19 mouse cellular contexts compared by ENCODE assay signal in the genomic region with DNA sequence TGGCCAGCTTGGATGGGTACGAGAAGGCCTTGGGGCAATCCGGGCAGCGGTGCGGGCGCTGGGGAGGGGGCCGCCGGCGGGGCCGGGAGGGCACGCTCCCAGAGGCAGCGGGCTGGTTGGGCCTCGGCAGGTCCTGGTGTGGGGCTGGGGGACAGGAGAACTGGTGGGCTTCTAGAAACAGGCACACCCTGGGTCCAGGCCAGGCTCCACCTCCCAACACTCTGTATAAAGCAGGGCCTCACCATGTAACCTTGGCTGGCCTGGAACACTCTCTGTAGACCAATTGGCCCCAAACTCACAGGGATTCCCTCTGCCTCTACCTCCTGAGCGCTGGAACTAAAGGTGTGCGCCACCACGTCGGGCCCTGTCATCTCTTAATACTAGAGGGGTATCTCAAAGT. TPM values are rescaled to one million over a fixed set of nuclear protein-coding genes. Genes with fewer than 3 reads are reported as not detected.
DNase-seq lines count a peak whose midpoint lies in the region; ATAC-seq and TF ChIP-seq lines count a peak whose summit lies in the region.
"Had no signal": no experiment of that assay in that cellular context is flagged by ENCODE, and none has a peak within 500 bp of the region (broad histone marks: within the 10 kb centered on the region; RNA-seq: fewer than 3 reads in every experiment).

No protein-coding gene starts in this region.

- TF ChIP-seq POLR2A in ES-Bruce4 (IDR thresholded peaks at IDR 0.05; ENCODE audit: insufficient read depth, low read length), result no peak

- H3K9ac ChIP-seq in heart, embryonic 12.5 days, result no peak overlapping the region
- H3K9ac ChIP-seq in ES-Bruce4 (ENCODE audit: low read depth, poor library complexity, severe bottlenecking), result peak overlapping the region; percentile 29
- no peak overlapping the region for H3K9ac ChIP-seq in hindbrain, embryonic 12.5 days
- no peak overlapping the region for H3K9ac ChIP-seq in limb, embryonic 15.5 days
- H3K9ac ChIP-seq: liver, embryonic 13.5 days; midbrain, embryonic 12.5 days had no signal

- intact Hi-C loops in gastrocnemius, adult 2 months (cut with DNase I), result no loop called here

- 29% methylated on average over 15 of the region's 16 CpGs for WGBS in heart, embryonic 12.5 days
- WGBS in hindbrain, embryonic 12.5 days, result 43% methylated on average over 16 of the region's 16 CpGs
- 34% methylated on average over 16 of the region's 16 CpGs for WGBS in limb, embryonic 15.5 days

- 0 out of 2 replicates have a peak, but pooled peaks cover 9% of the 10 kb centered on the region for H3K4me1 ChIP-seq in heart, embryonic 12.5 days (replicated peaks)
- H3K4me1 ChIP-seq in ES-Bruce4 (ENCODE audit: control insufficient read depth, insufficient read depth, low read length), result peaks cover 1% of the 10 kb centered on the region
- peaks cover 11% of the 10 kb centered on the region; the same call in 1 of the 2 replicates for H3K4me1 ChIP-seq in hindbrain, embryonic 12.5 days
- peaks cover 17% of the 10 kb centered on the region; the same call in 1 of the 2 replicates for H3K4me1 ChIP-seq in limb, embryonic 15.5 days

- no peak for TF ChIP-seq CTCF in ES-Bruce4 (IDR thresholded peaks at IDR 0.05; ENCODE audit: low read depth, low read length)
- TF ChIP-seq CTCF in gastrocnemius, adult 2 months (IDR thresholded peaks at IDR 0.05), result no peak

- no peak overlapping the region for H3K27ac ChIP-seq in heart, embryonic 12.5 days (ENCODE audit: poor library complexity, severe bottlenecking)
- H3K27ac ChIP-seq in ES-Bruce4 (ENCODE audit: insufficient read depth, low read length), result no peak overlapping the region
- no peak overlapping the region for H3K27ac ChIP-seq in hindbrain, embryonic 12.5 days
- H3K27ac ChIP-seq in limb, embryonic 15.5 days, result no peak overlapping the region
- H3K27ac ChIP-seq in gastrocnemius, adult 2 months, result no peak overlapping the region
- H3K27ac ChIP-seq: layer of hippocampus, adult 2 months; liver, embryonic 13.5 days; midbrain, embryonic 12.5 days had no signal

- H3K27me3 ChIP-seq in heart, embryonic 12.5 days (replicated peaks), result peaks cover 45% of the 10 kb centered on the region
- no peaks in the 10 kb centered on the region for H3K27me3 ChIP-seq in ES-Bruce4 (ENCODE audit: control insufficient read depth, insufficient read depth, low read length, poor library complexity, severe bottlenecking)
- peaks cover 32% of the 10 kb centered on the region for H3K27me3 ChIP-seq in hindbrain, embryonic 12.5 days
- peaks cover 26% of the 10 kb centered on the region for H3K27me3 ChIP-seq in limb, embryonic 15.5 days

- peak; percentile 64; the same call in 1 of the 2 replicates for ATAC-seq in heart, embryonic 12.5 days (ENCODE audit: insufficient number of reproducible peaks, low FRiP score)
- no peak for ATAC-seq in hindbrain, embryonic 12.5 days (ENCODE audit: low FRiP score)
- no peak for ATAC-seq in limb, embryonic 15.5 days (ENCODE audit: insufficient number of reproducible peaks, low FRiP score, low TSS enrichment, low read depth)

- H3K4me2 ChIP-seq in heart, embryonic 12.5 days, result no peak overlapping the region
- H3K4me2 ChIP-seq in hindbrain, embryonic 12.5 days (replicated peaks), result no peak overlapping the region
- no peak overlapping the region for H3K4me2 ChIP-seq in limb, embryonic 15.5 days

- 0 out of 2 replicates have a peak, but pooled peaks cover 8% of the 10 kb centered on the region for H3K9me3 ChIP-seq in heart, embryonic 12.5 days (replicated peaks)
- peaks cover 5% of the 10 kb centered on the region; the same call in 1 of the 2 replicates for H3K9me3 ChIP-seq in ES-Bruce4 (replicated peaks; ENCODE audit: control insufficient read depth, insufficient read depth, low read length, poor library complexity, severe bottlenecking)
- H3K9me3 ChIP-seq in hindbrain, embryonic 12.5 days (replicated peaks), result no peaks in the 10 kb centered on the region
- no peaks in the 10 kb centered on the region; the same call in 1 of the 2 replicates for H3K9me3 ChIP-seq in limb, embryonic 15.5 days
- H3K9me3 ChIP-seq: midbrain, embryonic 12.5 days had no signal

- no peaks in the 10 kb centered on the region for H3K36me3 ChIP-seq in heart, embryonic 12.5 days
- H3K36me3 ChIP-seq in ES-Bruce4 (ENCODE audit: control insufficient read depth, insufficient read depth, low read length, poor library complexity, severe bottlenecking), result no peaks in the 10 kb centered on the region
- no peaks in the 10 kb centered on the region for H3K36me3 ChIP-seq in hindbrain, embryonic 12.5 days
- H3K36me3 ChIP-seq in limb, embryonic 15.5 days, result no peaks in the 10 kb centered on the region
- H3K36me3 ChIP-seq: liver, embryonic 13.5 days; midbrain, embryonic 12.5 days had no signal

- H3K4me3 ChIP-seq in heart, embryonic 12.5 days, result no peak overlapping the region
- H3K4me3 ChIP-seq in ES-Bruce4 (ENCODE audit: low read depth, low read length), result peak overlapping the region; percentile 75
- peak overlapping the region; percentile 14; the same call in 1 of the 2 replicates for H3K4me3 ChIP-seq in hindbrain, embryonic 12.5 days
- peak overlapping the region; percentile 4; the same call in 1 of the 2 replicates for H3K4me3 ChIP-seq in limb, embryonic 15.5 days
- no peak overlapping the region for H3K4me3 ChIP-seq in gastrocnemius, adult 2 months
- H3K4me3 ChIP-seq: erythroblast, embryonic 14.5 days; layer of hippocampus, adult 2 months; liver, embryonic 13.5 days had no signal

- TF ChIP-seq EP300 in ES-Bruce4 (IDR thresholded peaks at IDR 0.05; ENCODE audit: insufficient read depth, low read depth, low read length), result no peak

- no peak for DNase-seq in heart, postnatal 4 days
- DNase-seq in urinary bladder, adult 2 months (ENCODE audit: low spot score), result no peak
- no peak for DNase-seq in gastrocnemius, adult 2 months
- DNase-seq in cerebellum, adult 11-12 months, result no peak
- DNase-seq: cerebellum, adult 2 months; heart, adult 18-20 months; kidney, adult 18-20 months; liver, embryonic 13.5 days had no signal

RNA-seq across cellular contexts. Expression of gene Ethe1, which starts 1.3 kb away (rescaled TPM):
- polyA plus RNA-seq in heart, embryonic 12.5 days (2016; fragmentation: Nextera tagmentation; extraction: Ambion mirVana), result 17.6 and 19.2 TPM in 2 replicates
- 10 to 100 TPM; 15.9 to 16.9 TPM for total RNA-seq in heart, postnatal 4 days (2021)
- 13.4 and 15.5 TPM in 2 replicates for polyA plus RNA-seq in ES-Bruce4 (2011; ENCODE audit: insufficient read depth, insufficient read length, low read depth, missing spikeins)
- polyA plus RNA-seq in hindbrain, embryonic 12.5 days (2016; fragmentation: Nextera tagmentation; extraction: Ambion mirVana), result 14.2 and 15.4 TPM in 2 replicates
- polyA plus RNA-seq in limb, embryonic 15.5 days (2015; fragmentation: Nextera tagmentation; extraction: Ambion mirVana), result 28.0 and 28.7 TPM in 2 replicates
- polyA plus RNA-seq in urinary bladder, adult 2 months (2012; rRNA removed), result 59.0 and 67.0 TPM in 2 replicates
- 10 to 100 TPM; 22.0 to 27.4 TPM for total RNA-seq in gastrocnemius, adult 2 months (2021)

RNA-seq across cellular contexts. Expression of gene Zfp575, which starts 1.4 kb away (rescaled TPM):
- 0.69 and 1.1 TPM in 2 replicates for polyA plus RNA-seq in heart, embryonic 12.5 days (2016; fragmentation: Nextera tagmentation; extraction: Ambion mirVana)
- total RNA-seq in heart, postnatal 4 days (2021), result under 1 TPM; 0.27 to 0.33 TPM
- polyA plus RNA-seq in ES-Bruce4 (2011; ENCODE audit: insufficient read depth, insufficient read length, low read depth, missing spikeins), result 0.88 and 1.4 TPM in 2 replicates
- 5.1 and 5.5 TPM in 2 replicates for polyA plus RNA-seq in hindbrain, embryonic 12.5 days (2016; fragmentation: Nextera tagmentation; extraction: Ambion mirVana)
- polyA plus RNA-seq in limb, embryonic 15.5 days (2015; fragmentation: Nextera tagmentation; extraction: Ambion mirVana), result 5.2 and 6.4 TPM in 2 replicates
- polyA plus RNA-seq in urinary bladder, adult 2 months (2012; rRNA removed), result 0.44 and 0.83 TPM in 2 replicates
- total RNA-seq in gastrocnemius, adult 2 months (2021), result under 1 TPM in 1 of 2 experiments, not detected in 1; 0.17 TPM

RNA-seq across cellular contexts. Expression of gene Phldb3, which starts 24.6 kb away (rescaled TPM):
- polyA plus RNA-seq in heart, embryonic 12.5 days (2016; fragmentation: Nextera tagmentation; extraction: Ambion mirVana), result not detected in 2 replicates
- total RNA-seq in heart, postnatal 4 days (2021), result under 1 TPM; 0.57 to 0.61 TPM
- 5.6 and 7.1 TPM in 2 replicates for polyA plus RNA-seq in ES-Bruce4 (2011; ENCODE audit: insufficient read depth, insufficient read length, low read depth, missing spikeins)
- polyA plus RNA-seq in hindbrain, embryonic 12.5 days (2016; fragmentation: Nextera tagmentation; extraction: Ambion mirVana), result 0.09 TPM in 1 of 2 replicates, not detected in the other
- polyA plus RNA-seq in limb, embryonic 15.5 days (2015; fragmentation: Nextera tagmentation; extraction: Ambion mirVana), result 1.4 and 1.7 TPM in 2 replicates
- polyA plus RNA-seq in urinary bladder, adult 2 months (2012; rRNA removed), result 6.8 and 7.9 TPM in 2 replicates
- under 1 TPM; 0.54 to 0.59 TPM for total RNA-seq in gastrocnemius, adult 2 months (2021)
- polyA plus RNA-seq: midbrain, embryonic 12.5 days had no signal

RNA-seq across cellular contexts. Expression of gene Xrcc1, which starts 39.9 kb away (rescaled TPM):
- polyA plus RNA-seq in heart, embryonic 12.5 days (2016; fragmentation: Nextera tagmentation; extraction: Ambion mirVana), result 70.5 and 71.7 TPM in 2 replicates
- 10 to 100 TPM; 42.0 to 43.9 TPM for total RNA-seq in heart, postnatal 4 days (2021)
- 84.8 and 85.8 TPM in 2 replicates for polyA plus RNA-seq in ES-Bruce4 (2011; ENCODE audit: insufficient read depth, insufficient read length, low read depth, missing spikeins)
- 75.9 and 87.9 TPM in 2 replicates for polyA plus RNA-seq in hindbrain, embryonic 12.5 days (2016; fragmentation: Nextera tagmentation; extraction: Ambion mirVana)
- polyA plus RNA-seq in limb, embryonic 15.5 days (2015; fragmentation: Nextera tagmentation; extraction: Ambion mirVana), result 110 and 125 TPM in 2 replicates
- 32.5 and 33.5 TPM in 2 replicates for polyA plus RNA-seq in urinary bladder, adult 2 months (2012; rRNA removed)
- 10 to 100 TPM; 18.3 to 18.5 TPM for total RNA-seq in gastrocnemius, adult 2 months (2021)

RNA-seq across cellular contexts. Expression of gene Pinlyp, which starts 40.1 kb away (rescaled TPM):
- not detected in 2 replicates for polyA plus RNA-seq in heart, embryonic 12.5 days (2016; fragmentation: Nextera tagmentation; extraction: Ambion mirVana)
- not detected for total RNA-seq in heart, postnatal 4 days (2021)
- 1.1 TPM in 1 of 2 replicates, not detected in the other for polyA plus RNA-seq in ES-Bruce4 (2011; ENCODE audit: insufficient read depth, insufficient read length, low read depth, missing spikeins)
- polyA plus RNA-seq in hindbrain, embryonic 12.5 days (2016; fragmentation: Nextera tagmentation; extraction: Ambion mirVana), result not detected in 2 replicates
- 5.1 and 7.8 TPM in 2 replicates for polyA plus RNA-seq in limb, embryonic 15.5 days (2015; fragmentation: Nextera tagmentation; extraction: Ambion mirVana)
- polyA plus RNA-seq in urinary bladder, adult 2 months (2012; rRNA removed), result 0.10 and 0.21 TPM in 2 replicates
- total RNA-seq in gastrocnemius, adult 2 months (2021), result not detected
- total RNA-seq: heart, adult 18-20 months; heart, postnatal 25 days; layer of hippocampus, adult 2 months; left cerebral cortex, adult 8-10 months; MEL had no signal
- polyA plus RNA-seq: cerebellum, adult 2 months; erythroblast, embryonic 14.5 days; frontal cortex, adult 2 months; liver, embryonic 13.5 days; midbrain, embryonic 12.5 days had no signal

Comparison
In these comparisons a context has a peak if more than half of its experiments do, and no peak if none do; other contexts are left out.
1. H3K4me3 ChIP-seq: peak in ES-Bruce4 (single experiment), hindbrain, embryonic 12.5 days (single experiment) and limb, embryonic 15.5 days (single experiment); none in heart, embryonic 12.5 days (single experiment) and gastrocnemius, adult 2 months (single experiment).